Mouse (Mus musculus) thymus, postnatal 25 days (tissue): ENCODE data around the gene Cdk5rap1.
A peak's percentile ranks its signal among the peaks of the same experiment; 100 is the strongest.
"Not testable (repeated sequence)": the region's sequence is repeated elsewhere in the genome, so short reads cannot be mapped to it uniquely, and the experiment has no call there.

Source experiments
- DNase-seq: peaks from one replicate; pipeline ENCODE4 v3.0.0; 2022

Cdk5rap1 gene

GRCm38 (mm10) chr2:154373961-154374632 is 1.3 kb upstream of the Cdk5rap1 start:
- DNase-seq = peak; percentile 71

GRCm38 (mm10) chr2:154372151-154372829 is 520 bp downstream of the Cdk5rap1 start:
- DNase-seq = peak; percentile 88

GRCm38 (mm10) chr2:154367510-154367909 is 5.3 kb downstream of the Cdk5rap1 start:
- DNase-seq = no peak

GRCm38 (mm10) chr2:154354000-154354425 is 18.8 kb downstream of the Cdk5rap1 start:
- not testable (repeated sequence) for DNase-seq

GRCm38 (mm10) chr2:154348152-154348551 is 24.7 kb downstream of the Cdk5rap1 start:
- DNase-seq = no peak

GRCm38 (mm10) chr2:154339356-154339755 is 33.5 kb downstream of the Cdk5rap1 start:
- DNase-seq = no peak

- no peak for DNase-seq
These were observed 34.6 kb downstream of the Cdk5rap1 start for GRCm38 (mm10) chr2:154338161-154338560.

GRCm38 (mm10) chr2:154335572-154335971 is 37.2 kb downstream of the Cdk5rap1 start:
- DNase-seq = no peak

- DNase-seq = no peak
These were observed 46.0 kb downstream of the Cdk5rap1 start for GRCm38 (mm10) chr2:154326852-154327251.

- DNase-seq = not testable (repeated sequence)
These were observed 59.0 kb downstream of the Cdk5rap1 start for GRCm38 (mm10) chr2:154313771-154314170.

- not testable (repeated sequence) for DNase-seq
These were observed 65.9 kb downstream of the Cdk5rap1 start, which contains the start of gene Bpifb9b for GRCm38 (mm10) chr2:154306927-154307326. Gene Bpifb9b (plus strand): TSS chr2:154307227.

GRCm38 (mm10) chr2:154304604-154305003 is 68.2 kb downstream of the Cdk5rap1 start:
- DNase-seq = not testable (repeated sequence)

GRCm38 (mm10) chr2:154301763-154302162 is 71.0 kb downstream of the Cdk5rap1 start:
- DNase-seq = no peak

GRCm38 (mm10) chr2:154300496-154300895 is 72.3 kb downstream of the Cdk5rap1 start:
- DNase-seq = peak; percentile 77

GRCm38 (mm10) chr2:154294746-154295145 is 78.1 kb downstream of the Cdk5rap1 start:
- peak; percentile 57 for DNase-seq

- no peak for DNase-seq
These were observed 80.0 kb downstream of the Cdk5rap1 start for GRCm38 (mm10) chr2:154292833-154293232.

GRCm38 (mm10) chr2:154291866-154292265 is 80.9 kb downstream of the Cdk5rap1 start:
- not testable (repeated sequence) for DNase-seq
